Mouse (Mus musculus) E14TG2a.4 (cell line): Measurements from ENCODE around the gene Nrp2.

ENCODE experiments used
- H3K27me3 ChIP-seq: 2 replicates; pipeline ENCODE4 v1.6.1; 2014; ENCODE audit warnings: low read length, control low read depth; ENCODE audit not compliant: insufficient read depth
- H3K36me3 ChIP-seq: 2 replicates; pipeline ENCODE4 v1.6.1; 2014; ENCODE audit warnings: low read length, control low read depth; ENCODE audit not compliant: insufficient read depth
- H3K4me1 ChIP-seq: replicated peaks from 2 replicates; pipeline ENCODE4 v1.6.1; 2014; ENCODE audit warnings: low read depth, low read length, control low read depth
- H3K4me3 ChIP-seq: replicated peaks from 2 replicates; pipeline ENCODE4 v1.5.1; 2014; ENCODE audit warnings: mild to moderate bottlenecking, low read length
- H3K9me3 ChIP-seq: 2 replicates; pipeline ENCODE4 v1.6.1; 2014; ENCODE audit warnings: low read length, control low read depth
- CTCF ChIP-seq: conservative IDR thresholded peaks from 2 replicates; pipeline ENCODE4 v1.5.1; 2014; ENCODE audit warnings: low read length
- NANOG ChIP-seq: IDR thresholded peaks from 2 replicates; pipeline ENCODE4 v1.6.1; 2014; ENCODE audit warnings: borderline replicate concordance, low read length, mixed read lengths
- POU5F1 ChIP-seq: IDR thresholded peaks from 2 replicates; pipeline ENCODE4 v1.6.1; 2014; ENCODE audit warnings: low read length, borderline replicate concordance

Gene Nrp2

DNA sequence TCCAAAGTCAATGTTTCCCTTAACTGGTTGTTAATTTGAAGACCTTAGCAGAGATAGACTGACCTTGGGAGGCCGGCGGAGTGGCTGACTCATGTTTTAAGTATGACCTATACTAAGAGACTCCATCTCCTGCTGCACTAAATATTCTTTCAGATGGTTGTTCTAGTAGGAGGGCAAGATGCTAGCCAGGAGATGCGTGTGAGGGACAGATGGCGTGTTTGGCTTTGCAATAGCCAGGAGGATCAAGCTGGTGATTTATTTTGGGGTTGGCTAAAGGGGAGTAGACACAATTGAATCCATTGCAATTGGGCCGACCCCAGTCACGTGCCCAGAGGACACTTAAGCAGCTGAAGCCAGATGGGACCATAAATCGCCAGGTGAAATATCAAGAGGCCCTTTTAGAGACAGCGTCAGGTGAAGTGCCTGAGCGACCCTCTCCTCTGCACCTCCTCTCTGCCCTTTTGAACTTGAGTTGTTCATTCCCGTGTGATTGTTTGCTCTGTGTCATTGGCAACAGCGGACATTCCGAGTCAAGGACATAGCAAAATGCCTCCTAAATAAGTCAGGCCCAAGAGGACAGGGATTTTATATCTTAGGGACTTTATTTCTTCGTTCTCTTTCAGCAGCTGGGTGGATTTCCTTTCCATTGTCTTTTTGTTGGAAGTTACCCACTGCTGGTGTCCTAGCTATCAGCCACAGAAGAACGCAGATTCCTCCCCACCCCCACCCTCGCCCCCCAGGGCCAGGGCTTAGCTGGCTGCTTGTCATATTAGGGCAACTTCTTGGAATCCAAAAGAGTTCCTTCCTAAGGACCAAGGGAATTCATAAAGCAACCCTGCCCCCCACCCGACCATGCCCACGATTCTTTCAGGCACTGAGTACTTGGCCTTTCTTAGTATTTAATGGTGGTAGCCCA lies 74.5 kb downstream of the Nrp2 start:
- H3K36me3 ChIP-seq: peaks cover 67% of the 10 kb centered on the region
- no peaks in the 10 kb centered on the region for H3K9me3 ChIP-seq
- H3K4me3 ChIP-seq: peak overlapping the region; percentile 30; the same call in 1 of the 2 replicates
- no peaks in the 10 kb centered on the region for H3K27me3 ChIP-seq
- TF ChIP-seq CTCF (no peak), NANOG (no peak)
- H3K4me1 ChIP-seq: peaks cover 98% of the 10 kb centered on the region

DNA sequence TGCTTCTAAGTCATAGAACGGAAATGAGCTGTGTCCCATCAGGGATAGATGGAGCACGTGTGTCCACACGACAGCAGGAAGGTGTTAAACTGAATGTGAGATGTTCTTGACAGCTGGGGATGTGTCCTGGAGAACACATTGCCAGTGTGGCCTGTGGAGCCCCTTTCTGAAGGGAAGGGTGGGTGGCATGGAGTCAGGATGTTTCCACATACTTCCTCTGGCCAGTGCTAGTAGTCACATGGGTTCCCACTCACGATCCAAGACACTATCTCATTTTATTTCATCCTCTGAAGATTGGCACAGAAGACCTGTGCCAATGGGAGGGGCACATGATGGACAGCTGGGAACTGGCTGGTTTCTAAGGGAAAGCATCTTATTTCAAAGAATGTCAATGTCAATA lies 75.8 kb downstream of the Nrp2 start:
- H3K9me3 ChIP-seq: no peaks in the 10 kb centered on the region
- H3K36me3 ChIP-seq: peaks cover 62% of the 10 kb centered on the region
- H3K27me3 ChIP-seq: no peaks in the 10 kb centered on the region
- no peak overlapping the region for H3K4me3 ChIP-seq
- H3K4me1 ChIP-seq: peaks cover 97% of the 10 kb centered on the region
- TF ChIP-seq NANOG (no peak), CTCF (no peak), POU5F1 (no peak)

DNA sequence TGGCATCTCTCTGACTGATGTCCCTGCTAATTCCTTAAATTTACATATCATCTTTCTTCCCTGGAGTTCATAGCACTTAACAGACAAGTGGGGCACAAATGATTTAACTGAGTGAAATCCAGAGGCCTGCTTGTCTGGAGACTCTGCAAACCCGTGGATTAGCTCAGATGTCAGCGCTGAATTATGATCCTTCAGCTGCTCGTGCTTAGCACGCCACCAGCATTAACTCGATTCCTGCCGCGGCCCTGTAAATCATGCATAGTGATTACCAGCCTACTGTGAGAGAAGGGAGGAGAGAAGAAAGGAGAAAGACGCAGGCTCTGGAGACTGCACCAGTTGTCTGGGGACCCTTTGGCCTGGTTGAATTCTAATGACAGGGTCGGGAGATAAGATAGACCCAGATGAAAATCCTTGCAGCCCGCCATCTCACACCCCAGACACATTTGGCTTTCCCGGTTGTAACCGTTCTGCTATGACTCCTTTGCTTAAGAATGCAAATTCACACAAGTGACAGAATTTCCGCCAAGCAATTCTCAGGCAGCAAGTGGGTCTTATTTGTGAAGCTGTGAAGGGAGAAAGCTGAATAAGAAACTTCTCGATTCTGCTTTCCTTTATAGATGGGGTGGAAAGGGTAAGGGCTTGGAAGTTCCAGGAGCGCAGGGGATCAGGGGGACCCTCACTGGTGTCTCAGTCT lies 77.1 kb downstream of the Nrp2 start:
- Histone ChIP-seq H3K4me1 (peaks cover 97% of the 10 kb centered on the region), H3K9me3 (no peaks in the 10 kb centered on the region), H3K36me3 (peaks cover 63% of the 10 kb centered on the region), H3K4me3 (peak overlapping the region; percentile 23), H3K27me3 (no peaks in the 10 kb centered on the region)
- TF ChIP-seq POU5F1: no peak
- TF ChIP-seq CTCF: no peak
- TF ChIP-seq NANOG: no peak

DNA sequence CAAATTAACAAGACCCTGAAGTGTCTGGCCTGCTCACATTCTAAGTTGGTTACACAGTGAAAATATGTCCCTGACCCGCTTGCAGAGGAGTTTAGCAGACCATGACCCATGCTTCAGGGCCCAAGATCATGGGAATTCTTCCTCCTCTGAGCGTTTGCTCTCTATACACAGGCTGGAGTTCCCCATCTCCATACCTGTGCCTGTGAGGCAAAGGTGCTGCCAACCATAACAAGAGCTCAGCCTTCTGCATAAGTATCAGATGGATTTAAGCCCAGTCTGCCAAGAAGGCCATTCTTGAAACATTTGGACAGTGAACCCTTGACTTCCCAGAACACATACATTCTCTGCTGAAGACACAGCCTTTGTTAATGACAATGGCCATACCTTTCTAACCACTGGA lies 79.1 kb downstream of the Nrp2 start:
- H3K27me3 ChIP-seq: no peaks in the 10 kb centered on the region
- no peak for TF ChIP-seq POU5F1
- TF ChIP-seq CTCF: no peak
- TF ChIP-seq NANOG: no peak
- peaks cover 95% of the 10 kb centered on the region for H3K4me1 ChIP-seq
- H3K9me3 ChIP-seq: no peaks in the 10 kb centered on the region
- peaks cover 69% of the 10 kb centered on the region for H3K36me3 ChIP-seq
- no peak overlapping the region; the same call in 1 of the 2 replicates for H3K4me3 ChIP-seq

DNA sequence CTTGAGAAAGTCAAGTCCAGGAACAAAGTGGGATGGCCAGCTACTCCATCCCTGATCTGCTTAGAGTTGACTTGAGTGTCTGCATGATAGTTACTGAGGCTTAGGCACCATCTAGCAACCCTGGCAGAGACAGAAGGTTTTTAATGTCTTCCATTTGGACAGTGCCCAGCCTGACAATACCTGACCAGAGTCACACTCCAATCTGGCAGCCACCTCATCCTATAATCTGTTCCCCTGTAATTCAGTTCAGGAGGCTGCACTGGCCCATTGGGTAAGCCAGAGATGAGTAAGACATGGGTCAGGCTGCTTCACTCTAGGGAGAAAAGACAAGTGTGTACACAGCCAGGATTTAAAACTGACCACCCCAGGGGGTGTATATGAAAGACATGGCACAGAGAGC lies 79.5 kb downstream of the Nrp2 start:
- Histone ChIP-seq H3K4me1 (peaks cover 95% of the 10 kb centered on the region), H3K4me3 (peak overlapping the region; percentile 56; the same call in 1 of the 2 replicates), H3K27me3 (no peaks in the 10 kb centered on the region), H3K36me3 (peaks cover 73% of the 10 kb centered on the region), H3K9me3 (no peaks in the 10 kb centered on the region)
- TF ChIP-seq POU5F1: no peak
- TF ChIP-seq CTCF: no peak
- TF ChIP-seq NANOG: no peak

DNA sequence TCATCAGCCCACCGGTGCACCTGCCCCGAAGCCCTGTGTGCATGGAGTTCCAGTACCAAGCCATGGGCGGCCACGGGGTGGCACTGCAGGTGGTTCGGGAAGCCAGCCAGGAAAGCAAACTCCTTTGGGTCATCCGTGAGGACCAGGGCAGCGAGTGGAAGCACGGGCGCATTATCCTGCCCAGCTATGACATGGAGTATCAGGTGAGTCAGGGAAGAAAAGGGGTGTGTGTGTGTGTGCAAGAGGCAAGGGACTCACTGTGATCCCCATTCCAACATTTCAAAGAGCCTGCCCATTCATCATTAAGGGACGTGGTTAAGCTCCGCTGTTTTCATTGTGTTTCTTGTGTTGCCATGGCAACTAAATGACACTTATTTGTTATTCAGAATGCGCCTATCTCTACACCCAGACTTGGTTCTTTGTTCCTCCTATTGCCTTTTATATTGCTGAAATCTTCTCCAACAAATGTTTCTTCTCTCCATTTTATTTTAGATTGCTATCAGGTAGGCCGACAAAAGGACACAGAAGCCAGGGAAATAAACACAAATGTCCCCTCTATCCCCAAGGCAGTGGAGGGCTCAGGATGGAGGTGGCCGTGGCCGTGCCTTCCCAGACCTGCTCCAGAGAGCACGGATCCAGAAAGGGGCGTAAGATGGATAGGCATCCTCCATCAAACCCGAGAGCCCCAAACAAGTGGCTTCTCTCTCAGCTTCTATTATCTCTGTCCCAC lies 80.4 kb downstream of the Nrp2 start:
- Histone ChIP-seq H3K4me3 (peak overlapping the region; percentile 56), H3K4me1 (peaks cover 86% of the 10 kb centered on the region), H3K9me3 (no peaks in the 10 kb centered on the region), H3K36me3 (peaks cover 80% of the 10 kb centered on the region), H3K27me3 (no peaks in the 10 kb centered on the region)
- TF ChIP-seq POU5F1: peak; percentile 72; the same call in 1 of the 2 replicates
- TF ChIP-seq CTCF: no peak
- peak; percentile 67 for TF ChIP-seq NANOG

DNA sequence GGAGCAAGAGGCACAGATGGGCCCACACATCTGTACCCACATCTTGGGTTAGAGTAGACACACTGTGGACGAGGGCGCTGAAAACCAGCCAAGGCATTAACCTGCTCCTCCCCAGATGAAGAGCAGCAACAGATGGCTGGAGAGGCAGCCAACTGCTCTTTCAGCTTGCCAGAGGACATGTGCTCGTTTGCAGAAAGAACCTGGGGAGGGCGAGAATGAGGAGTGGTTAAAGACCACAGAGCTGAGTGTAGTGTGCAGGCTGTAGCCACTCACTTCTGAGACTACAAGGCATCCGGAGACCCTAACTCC lies 81.0 kb downstream of the Nrp2 start:
- Histone ChIP-seq H3K36me3 (peaks cover 80% of the 10 kb centered on the region), H3K27me3 (no peaks in the 10 kb centered on the region), H3K4me1 (peaks cover 80% of the 10 kb centered on the region), H3K4me3 (peak overlapping the region; percentile 42), H3K9me3 (no peaks in the 10 kb centered on the region)
- no peak for TF ChIP-seq CTCF
- no peak for TF ChIP-seq NANOG
- no peak for TF ChIP-seq POU5F1

DNA sequence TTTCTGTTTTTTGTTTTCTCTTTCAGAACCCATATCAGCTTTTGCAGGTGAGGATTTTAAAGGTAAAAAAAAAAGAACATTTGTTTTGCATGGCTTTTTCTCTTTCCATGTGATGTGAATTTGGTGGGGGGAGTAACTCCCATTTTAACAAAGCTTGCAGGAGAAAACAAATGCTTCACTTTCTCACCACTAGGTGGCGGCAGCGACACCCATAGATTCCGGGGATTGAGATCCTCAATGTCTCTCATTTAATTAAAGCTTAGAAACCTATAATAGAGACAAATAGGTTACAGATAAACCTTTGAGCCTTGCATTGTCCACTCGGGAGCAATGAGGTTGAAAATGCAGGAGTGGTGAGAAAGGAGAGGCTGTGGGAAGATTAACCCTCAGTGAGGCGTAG lies 83.2 kb downstream of the Nrp2 start:
- Histone ChIP-seq H3K36me3 (peaks cover 72% of the 10 kb centered on the region), H3K9me3 (no peaks in the 10 kb centered on the region), H3K4me3 (no peak overlapping the region), H3K27me3 (no peaks in the 10 kb centered on the region), H3K4me1 (peaks cover 73% of the 10 kb centered on the region)
- TF ChIP-seq NANOG: no peak
- TF ChIP-seq CTCF: peak; percentile 82
- no peak for TF ChIP-seq POU5F1
